Mouse (Mus musculus): ENCODE measurements around the gene Papolb.

DNA sequence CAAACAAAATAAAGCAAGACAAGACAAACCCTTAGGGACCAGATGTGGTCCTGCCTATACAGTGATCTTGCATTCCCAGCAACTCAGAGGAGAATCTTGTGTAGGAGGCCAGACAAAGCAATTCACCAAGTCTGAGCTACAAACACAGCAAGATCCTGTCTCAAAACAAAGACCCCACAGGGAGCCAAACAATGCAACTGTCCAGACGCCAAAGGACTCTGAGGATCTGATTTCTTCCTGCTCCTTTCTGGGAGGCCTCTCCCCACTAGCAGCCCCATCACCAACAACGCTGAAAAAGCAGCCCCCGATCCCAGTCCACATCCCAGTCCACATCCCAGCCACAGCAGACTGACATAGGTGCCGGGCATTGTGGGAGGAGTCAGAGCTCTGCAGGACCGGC is 16.5 kb upstream of the Papolb start:
- TF ChIP-seq POLR2A (IDR thresholded peaks at IDR 0.05; ENCODE audit: extremely low read depth, insufficient read depth, low read length) (no peak), CTCF (IDR thresholded peaks at IDR 0.05; ENCODE audit: extremely low read depth, insufficient read depth, low read length) (no peak)

Data from cortical plate, adult 2 months (tissue).